Mouse (Mus musculus) cortical plate, adult 2 months (tissue): ENCODE data around the gene Ptma. TPM values are rescaled to one million over a fixed set of nuclear protein-coding genes. Genes with fewer than 3 reads are reported as not detected.
"Not testable (repeated sequence)": the region's sequence is repeated elsewhere in the genome, so short reads cannot be mapped to it uniquely, and the experiment has no call there.

Experiments
- H3K27ac ChIP-seq: fragments of 200-500 bp; 2 replicates; pipeline ENCODE4 v1.5.1; 2012; ENCODE audit warnings: low read length, control low read depth, inconsistent platforms; ENCODE audit not compliant: insufficient read depth
- H3K4me1 ChIP-seq: fragments of 200-500 bp; 2 replicates; pipeline ENCODE4 v1.6.1; 2011; ENCODE audit warnings: low read length; ENCODE audit not compliant: control insufficient read depth, insufficient read depth
- H3K4me3 ChIP-seq: fragments of 200-500 bp; 2 replicates; pipeline ENCODE4 v1.5.1; 2011; ENCODE audit warnings: mild to moderate bottlenecking, low read length, control low read depth; ENCODE audit not compliant: insufficient read depth
- CTCF ChIP-seq: fragments of 200-500 bp; IDR thresholded peaks from 2 replicates; pipeline ENCODE4 v1.5.1; 2011; ENCODE audit warnings: mild to moderate bottlenecking, control low read depth, low read length; ENCODE audit not compliant: insufficient read depth; ENCODE audit errors: extremely low read depth
- POLR2A ChIP-seq: fragments of 200-500 bp; IDR thresholded peaks from 2 replicates; pipeline ENCODE4 v1.6.1; 2011; ENCODE audit warnings: mild to moderate bottlenecking, low read length, control low read depth; ENCODE audit not compliant: insufficient read depth; ENCODE audit errors: extremely low read depth
- polyA plus RNA-seq: library from polyadenylated mRNA; depleted of rRNA; stranded (reverse); fragments of >200 nt; gene quantifications from 2 replicates; pipeline ENCODE4 v1.2.3, GENCODE M21; 2012

Gene Ptma
- polyA plus RNA-seq, 1 experiment: 548 TPM

DNA sequence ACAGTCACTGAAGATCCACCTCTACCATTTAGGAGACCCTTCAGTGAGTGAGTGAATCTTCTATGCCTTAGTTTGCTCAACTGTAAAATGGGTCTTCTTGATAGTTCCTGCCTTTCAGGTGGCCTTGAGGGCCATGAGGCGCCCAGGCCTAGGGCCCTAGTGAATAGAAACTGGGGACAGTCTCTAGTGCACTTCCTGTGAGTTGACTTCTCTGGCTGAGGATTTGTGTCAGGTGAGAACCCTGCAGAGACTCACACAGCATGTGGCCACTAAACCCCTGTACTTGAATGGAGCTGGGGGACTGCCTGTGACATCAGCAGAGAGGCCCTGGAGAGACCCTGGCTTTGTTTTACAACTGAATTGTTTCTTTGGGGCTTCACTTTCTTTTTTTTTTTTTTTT lies 16.3 kb upstream of the Ptma start:
- TF ChIP-seq POLR2A (no peak), CTCF (no peak)
- Histone ChIP-seq H3K4me3 (no peak overlapping the region), H3K4me1 (no peaks in the 10 kb centered on the region), H3K27ac (no peak overlapping the region)

DNA sequence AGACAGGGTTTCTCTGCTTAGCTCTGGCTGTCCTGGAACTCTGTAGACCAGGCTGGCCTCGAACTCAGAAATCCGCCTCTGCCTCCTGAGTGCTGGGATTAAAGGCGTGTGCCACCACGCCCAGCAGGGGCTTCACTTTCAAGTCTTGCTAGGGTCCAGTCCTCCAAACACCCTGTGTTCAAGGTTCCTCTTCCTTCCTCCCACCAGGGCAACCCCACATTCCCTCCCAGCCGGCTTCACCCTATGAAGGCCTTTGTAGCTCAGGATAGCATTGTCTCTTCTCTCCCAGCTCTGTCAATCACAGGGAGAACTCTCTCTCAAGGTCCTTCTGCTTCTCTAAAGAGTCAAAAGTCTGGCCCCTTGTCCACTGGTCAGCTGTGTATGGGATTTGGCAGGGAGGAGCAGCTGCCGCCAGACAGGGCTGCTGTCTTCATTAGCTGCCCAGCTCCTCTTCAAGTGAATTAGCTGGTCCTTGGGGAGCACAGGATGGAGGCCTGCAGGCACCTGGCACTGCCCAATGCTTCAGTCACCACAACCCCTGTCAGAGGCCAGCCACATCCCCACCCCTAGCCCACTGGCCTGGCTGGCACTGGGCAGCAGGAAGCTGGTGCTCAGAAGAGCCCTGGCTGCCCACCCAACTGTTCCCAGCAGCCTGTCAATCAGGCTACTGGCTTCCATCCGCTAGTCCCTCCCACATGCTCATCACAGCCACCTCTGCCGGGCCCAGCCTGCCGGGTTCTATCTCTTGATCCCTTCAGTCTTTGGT lies 15.7 kb upstream of the Ptma start:
- no peak overlapping the region for H3K27ac ChIP-seq
- TF ChIP-seq CTCF: no peak
- TF ChIP-seq POLR2A: no peak
- H3K4me1 ChIP-seq: no peaks in the 10 kb centered on the region
- H3K4me3 ChIP-seq: no peak overlapping the region

DNA sequence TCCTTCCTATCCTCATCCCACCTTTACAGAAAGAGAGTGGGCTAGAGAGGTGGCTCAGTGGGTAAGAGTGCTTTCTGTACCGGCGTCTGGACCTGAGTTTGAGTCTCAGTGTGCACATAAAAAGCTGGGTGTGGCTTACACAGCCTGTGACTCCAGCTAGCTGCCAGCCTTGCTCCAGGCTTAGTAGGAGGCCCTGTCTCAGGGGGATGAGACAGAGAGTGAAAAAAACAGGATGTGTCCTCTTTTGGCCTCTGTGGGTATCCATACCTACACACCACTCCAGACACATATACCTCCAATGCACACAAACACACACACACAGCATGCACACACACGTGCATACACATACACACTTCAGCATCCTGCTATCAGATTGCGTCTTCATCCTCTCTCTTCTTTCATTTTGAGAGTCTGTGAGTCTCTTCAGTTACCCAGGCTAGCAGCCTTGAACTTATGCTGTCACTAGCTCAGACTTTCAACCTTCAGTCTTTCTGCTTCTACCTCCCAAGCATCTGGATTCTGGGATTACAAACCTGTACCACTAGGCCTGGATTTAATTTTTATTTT lies 14.3 kb upstream of the Ptma start:
- Histone ChIP-seq H3K27ac (no peak overlapping the region), H3K4me3 (no peak overlapping the region), H3K4me1 (no peaks in the 10 kb centered on the region)
- no peak for TF ChIP-seq POLR2A
- TF ChIP-seq CTCF: no peak

DNA sequence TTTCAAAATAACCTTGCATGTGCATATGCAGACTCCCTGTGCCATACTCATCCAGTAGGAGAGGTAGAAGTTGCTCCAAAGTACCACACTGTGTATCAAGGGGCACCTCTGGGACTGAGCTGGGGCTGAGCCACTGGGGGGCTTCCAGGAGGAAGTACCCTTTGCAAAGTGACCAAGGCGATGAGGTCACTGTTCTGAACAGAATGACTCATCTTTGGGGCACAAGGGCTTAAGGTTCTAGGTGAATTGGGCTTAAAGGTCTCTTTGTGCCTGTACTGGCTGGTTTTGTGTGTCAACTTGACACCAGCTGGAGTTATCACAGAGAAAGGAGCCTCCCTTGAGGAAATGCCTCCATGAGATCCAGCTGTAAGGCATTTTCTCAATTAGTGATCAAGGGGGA lies 13.5 kb upstream of the Ptma start:
- H3K4me3 ChIP-seq, H3K27ac ChIP-seq, H3K4me1 ChIP-seq: not testable (repeated sequence)

DNA sequence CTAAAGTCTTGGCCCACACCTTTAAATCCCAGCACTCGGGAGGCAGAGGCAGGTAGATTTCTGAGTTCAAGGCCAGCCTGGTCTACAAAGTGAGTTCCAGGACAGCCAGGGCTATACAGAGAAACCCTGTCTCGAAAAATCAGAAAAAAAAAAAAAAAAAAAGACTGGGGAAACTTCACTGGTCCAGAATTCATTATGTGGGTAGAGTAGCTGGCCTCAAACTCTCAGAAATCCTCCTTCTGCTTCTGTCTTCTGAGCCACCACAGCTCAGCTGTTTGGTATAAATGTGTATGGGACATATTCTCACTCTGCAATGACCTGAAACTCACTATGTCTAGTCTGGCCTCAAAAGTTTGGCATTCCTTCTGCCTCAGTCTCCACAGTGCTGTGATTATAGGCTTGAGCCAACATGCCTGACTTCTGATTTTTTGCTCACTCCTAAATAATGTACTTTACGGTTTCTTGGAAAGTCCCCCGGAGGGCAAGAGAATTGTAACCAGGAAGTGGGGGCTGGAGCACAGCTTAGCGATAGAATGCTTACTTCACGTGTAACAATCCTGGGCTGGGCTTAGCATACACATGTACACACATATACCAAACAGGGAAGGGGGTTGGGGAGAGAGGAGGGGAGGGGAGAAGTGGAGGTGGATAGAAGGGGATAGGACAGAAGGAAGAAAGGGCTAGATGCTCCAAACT lies 10.7 kb upstream of the Ptma start:
- H3K4me3 ChIP-seq: no peak overlapping the region
- no peak overlapping the region for H3K27ac ChIP-seq
- no peak for TF ChIP-seq CTCF
- no peak for TF ChIP-seq POLR2A
- no peaks in the 10 kb centered on the region for H3K4me1 ChIP-seq

DNA sequence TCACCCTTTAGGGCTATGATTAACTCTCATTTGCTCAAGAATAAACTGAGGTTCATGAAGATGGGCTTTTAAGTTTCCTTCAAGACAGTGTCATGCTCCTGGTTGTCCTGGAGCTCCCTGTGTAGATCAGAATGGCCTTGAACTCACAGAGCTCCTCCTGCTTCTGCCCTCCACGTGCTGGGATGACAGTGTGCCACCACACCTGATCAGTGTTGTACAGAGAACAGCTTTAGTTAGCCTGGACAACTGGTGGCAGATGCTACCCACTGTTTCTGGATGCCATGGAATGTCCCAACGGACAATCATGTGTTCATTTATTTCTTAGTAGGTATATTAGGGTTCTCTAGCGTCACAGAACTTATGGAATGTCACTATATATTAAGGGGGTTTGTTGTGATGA lies 9.4 kb upstream of the Ptma start:
- H3K4me3 ChIP-seq: no peak overlapping the region

DNA sequence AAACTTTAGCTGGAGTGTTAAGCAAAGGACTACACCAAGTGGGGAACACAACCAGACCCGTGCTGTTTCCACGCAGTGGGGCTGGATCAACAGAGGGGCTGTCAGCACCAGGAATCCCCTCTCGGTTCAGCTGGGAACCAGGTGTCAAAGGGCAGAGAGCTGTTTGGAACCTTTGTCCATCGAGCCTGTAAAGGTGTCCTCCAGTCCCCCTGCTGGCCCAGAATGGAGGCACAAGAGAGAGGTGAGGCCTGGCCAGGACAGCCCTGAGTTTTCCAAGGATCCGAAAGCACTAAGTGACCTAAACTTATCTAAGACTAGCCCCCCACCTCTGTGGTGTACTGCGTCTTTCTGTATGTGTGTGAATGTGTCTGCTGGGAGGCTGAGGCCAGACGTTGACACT lies 6.2 kb upstream of the Ptma start:
- TF ChIP-seq POLR2A (no peak), CTCF (0 out of 2 replicates have a peak, but pooled peaks have one; percentile 8)
- Histone ChIP-seq H3K4me1 (no peaks in the 10 kb centered on the region), H3K27ac (no peak overlapping the region), H3K4me3 (no peak overlapping the region)

More for the DNA sequence above, 9.4 kb upstream of the Ptma start:
- TF ChIP-seq POLR2A: no peak
- TF ChIP-seq CTCF: no peak
- Histone ChIP-seq H3K4me1 (no peaks in the 10 kb centered on the region), H3K27ac (no peak overlapping the region)

DNA sequence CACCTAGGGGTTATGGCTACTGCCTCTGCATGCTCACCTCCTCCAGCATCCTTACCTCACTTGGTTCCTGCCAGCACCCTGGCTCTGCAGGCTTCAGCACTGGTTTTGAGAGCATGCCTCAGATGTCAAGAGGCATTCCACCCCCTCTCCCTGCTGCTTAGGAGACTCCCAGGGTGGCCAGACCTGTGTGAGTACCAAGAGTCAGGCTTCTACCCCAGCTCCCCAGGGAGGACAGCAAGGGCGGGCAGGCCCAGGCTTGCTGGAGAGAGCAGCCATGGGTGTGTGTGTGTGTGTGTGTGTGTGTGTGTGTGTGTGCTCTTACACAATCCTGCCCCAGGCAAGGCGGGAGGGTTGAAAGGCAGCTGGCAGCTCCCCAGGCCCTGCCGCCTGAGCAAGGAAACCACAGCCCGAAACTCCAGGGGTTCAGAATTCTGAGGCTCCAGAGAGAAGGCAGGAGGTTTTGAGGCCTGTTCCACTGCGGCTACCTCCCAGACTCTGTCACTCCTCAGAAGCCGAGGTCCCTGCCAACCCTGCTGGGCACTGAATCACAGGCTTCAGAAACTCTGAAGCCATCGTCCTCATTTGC lies 4.1 kb upstream of the Ptma start:
- TF ChIP-seq CTCF (no peak), POLR2A (no peak)
- Histone ChIP-seq H3K27ac (no peak overlapping the region), H3K4me1 (no peaks in the 10 kb centered on the region), H3K4me3 (no peak overlapping the region)

DNA sequence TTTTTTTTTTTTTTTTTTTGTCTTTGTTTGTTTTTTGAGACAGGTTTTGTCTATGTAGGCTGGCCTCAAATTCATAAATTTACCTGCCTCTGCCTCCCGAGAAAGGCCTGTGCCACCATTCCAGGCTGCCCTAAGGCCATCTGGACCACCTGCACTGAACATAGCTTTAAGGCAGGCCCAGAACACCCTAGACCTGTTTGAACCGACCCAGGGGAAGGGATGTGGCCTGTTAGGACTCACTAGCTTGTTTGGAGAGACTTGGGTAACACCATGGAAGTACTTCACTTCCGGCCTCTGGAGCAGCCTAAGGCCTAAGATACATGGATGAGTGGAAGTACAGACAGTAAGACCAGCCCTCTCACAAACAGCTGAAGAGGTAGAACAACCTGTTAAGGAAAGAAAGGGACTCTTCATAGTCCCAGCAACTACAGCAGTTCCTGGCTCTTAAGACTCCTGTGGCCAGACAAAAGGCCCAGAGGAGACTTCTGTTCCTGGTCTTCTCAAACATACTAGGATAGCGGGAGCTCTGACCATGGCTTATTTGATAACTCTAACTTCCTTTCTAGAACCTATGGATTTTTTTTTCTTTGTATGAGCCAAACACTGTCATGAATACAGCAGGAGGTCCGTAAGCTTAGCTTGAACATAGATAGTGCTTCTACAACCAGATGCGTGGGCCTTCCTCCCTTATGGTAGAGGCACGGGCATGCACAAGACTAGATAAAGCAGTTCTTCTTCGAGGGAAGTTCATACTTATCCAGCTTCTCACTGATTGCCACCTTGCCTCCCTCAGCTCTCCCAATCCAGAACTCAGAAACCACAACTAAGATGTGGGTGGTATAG lies 2.5 kb upstream of the Ptma start:
- no peak overlapping the region for H3K27ac ChIP-seq
- TF ChIP-seq POLR2A: no peak
- TF ChIP-seq CTCF: no peak
- H3K4me1 ChIP-seq: no peaks in the 10 kb centered on the region
- H3K4me3 ChIP-seq: no peak overlapping the region
